Mouse (Mus musculus): ENCODE data around the gene Cfap100. TPM values are rescaled to one million over a fixed set of nuclear protein-coding genes. Genes with fewer than 3 reads are reported as not detected.
A peak's percentile ranks its signal among the peaks of the same experiment; 100 is the strongest.

Cfap100 gene
- polyA plus RNA-seq, 1 experiment from 2014 or later: 0.18 TPM

- Histone ChIP-seq H3K36me3 (ENCODE audit: control insufficient read depth, insufficient read depth, low read length) (no peaks in the 10 kb centered on the region), H3K9me3 (ENCODE audit: control insufficient read depth, low read length) (no peaks in the 10 kb centered on the region), H3K27me3 (replicated peaks; ENCODE audit: control insufficient read depth, insufficient read depth, low read length) (no peaks in the 10 kb centered on the region), H3K4me1 (replicated peaks; ENCODE audit: control insufficient read depth, insufficient read depth, low read length) (no peaks in the 10 kb centered on the region), H3K4me2 (no peak overlapping the region), H3K4me3 (ENCODE audit: low read depth, low read length) (no peak overlapping the region), H3K27ac (ENCODE audit: low read depth, low read length) (no peak overlapping the region), H3K9ac (ENCODE audit: low read depth, low read length) (no peak overlapping the region)
- WGBS: 63% methylated on average over 12 of the region's 12 CpGs
- ATAC-seq (replicated peaks; ENCODE audit: low FRiP score): no peak
- DNase-seq (ENCODE audit: low spot score): no peak
Measured at GRCm38 (mm10) chr6:90470947-90471541, 42.4 kb upstream of the Cfap100 start.

- Histone ChIP-seq H3K4me1 (replicated peaks; ENCODE audit: control insufficient read depth, insufficient read depth, low read length) (no peaks in the 10 kb centered on the region), H3K36me3 (ENCODE audit: control insufficient read depth, insufficient read depth, low read length) (no peaks in the 10 kb centered on the region), H3K9me3 (ENCODE audit: control insufficient read depth, low read length) (no peaks in the 10 kb centered on the region), H3K27ac (ENCODE audit: low read depth, low read length) (no peak overlapping the region), H3K4me2 (no peak overlapping the region), H3K9ac (ENCODE audit: low read depth, low read length) (no peak overlapping the region), H3K4me3 (ENCODE audit: low read depth, low read length) (no peak overlapping the region), H3K27me3 (replicated peaks; ENCODE audit: control insufficient read depth, insufficient read depth, low read length) (no peaks in the 10 kb centered on the region)
- DNase-seq (ENCODE audit: low spot score) (no peak), ATAC-seq (replicated peaks; ENCODE audit: low FRiP score) (no peak)
- WGBS: 86% methylated on average over 2 of the region's 2 CpGs
Measured at GRCm38 (mm10) chr6:90470255-90470654, 41.7 kb upstream of the Cfap100 start.

GRCm38 (mm10) chr6:90469041-90469440, 40.4 kb upstream of the Cfap100 start:
- no peak overlapping the region for H3K4me3 ChIP-seq (ENCODE audit: low read depth, low read length)
- no peak overlapping the region for H3K9ac ChIP-seq (ENCODE audit: low read depth, low read length)
- H3K4me1 ChIP-seq (replicated peaks; ENCODE audit: control insufficient read depth, insufficient read depth, low read length): no peaks in the 10 kb centered on the region
- H3K4me2 ChIP-seq: no peak overlapping the region
- H3K27me3 ChIP-seq (replicated peaks; ENCODE audit: control insufficient read depth, insufficient read depth, low read length): peaks cover 9% of the 10 kb centered on the region; the same call in 1 of the 2 replicates
- WGBS: 82% methylated on average over 6 of the region's 6 CpGs
- H3K9me3 ChIP-seq (ENCODE audit: control insufficient read depth, low read length): no peaks in the 10 kb centered on the region
- DNase-seq (ENCODE audit: low spot score) (no peak), ATAC-seq (replicated peaks; ENCODE audit: low FRiP score) (no peak)
- no peaks in the 10 kb centered on the region for H3K36me3 ChIP-seq (ENCODE audit: control insufficient read depth, insufficient read depth, low read length)
- H3K27ac ChIP-seq (ENCODE audit: low read depth, low read length): no peak overlapping the region

GRCm38 (mm10) chr6:90468216-90468615, 39.6 kb upstream of the Cfap100 start:
- H3K4me3 ChIP-seq (ENCODE audit: low read depth, low read length): no peak overlapping the region

GRCm38 (mm10) chr6:90466847-90467410, 38.3 kb upstream of the Cfap100 start:
- H3K9ac ChIP-seq (ENCODE audit: low read depth, low read length): no peak overlapping the region
- peak overlapping the region; percentile 62; the same call in 1 of the 2 replicates for H3K27ac ChIP-seq (ENCODE audit: low read depth, low read length)
- 81% methylated on average over 12 of the region's 12 CpGs for WGBS
- H3K4me1 ChIP-seq (replicated peaks; ENCODE audit: control insufficient read depth, insufficient read depth, low read length): peaks cover 7% of the 10 kb centered on the region; the same call in 1 of the 2 replicates
- ATAC-seq (replicated peaks; ENCODE audit: low FRiP score) (no peak), DNase-seq (ENCODE audit: low spot score) (no peak)
- H3K27me3 ChIP-seq (replicated peaks; ENCODE audit: control insufficient read depth, insufficient read depth, low read length): peaks cover 31% of the 10 kb centered on the region
- no peaks in the 10 kb centered on the region for H3K36me3 ChIP-seq (ENCODE audit: control insufficient read depth, insufficient read depth, low read length)
- no peak overlapping the region for H3K4me2 ChIP-seq
- H3K4me3 ChIP-seq (ENCODE audit: low read depth, low read length): no peak overlapping the region
- no peaks in the 10 kb centered on the region for H3K9me3 ChIP-seq (ENCODE audit: control insufficient read depth, low read length)

More at GRCm38 (mm10) chr6:90468216-90468615, 39.6 kb upstream of the Cfap100 start:
- H3K4me2 ChIP-seq: no peak overlapping the region
- no peaks in the 10 kb centered on the region for H3K36me3 ChIP-seq (ENCODE audit: control insufficient read depth, insufficient read depth, low read length)
- no peak overlapping the region for H3K27ac ChIP-seq (ENCODE audit: low read depth, low read length)
- DNase-seq (ENCODE audit: low spot score): no peak
- no peak overlapping the region for H3K9ac ChIP-seq (ENCODE audit: low read depth, low read length)
- WGBS: 62% methylated on average over 1 of the region's 1 CpGs
- no peak for ATAC-seq (replicated peaks; ENCODE audit: low FRiP score)
- no peaks in the 10 kb centered on the region for H3K9me3 ChIP-seq (ENCODE audit: control insufficient read depth, low read length)
- peaks cover 18% of the 10 kb centered on the region for H3K27me3 ChIP-seq (replicated peaks; ENCODE audit: control insufficient read depth, insufficient read depth, low read length)
- H3K4me1 ChIP-seq (replicated peaks; ENCODE audit: control insufficient read depth, insufficient read depth, low read length): no peaks in the 10 kb centered on the region

- Histone ChIP-seq H3K36me3 (ENCODE audit: control insufficient read depth, insufficient read depth, low read length) (no peaks in the 10 kb centered on the region), H3K9ac (ENCODE audit: low read depth, low read length) (no peak overlapping the region), H3K9me3 (ENCODE audit: control insufficient read depth, low read length) (no peaks in the 10 kb centered on the region), H3K4me3 (ENCODE audit: low read depth, low read length) (no peak overlapping the region), H3K27me3 (replicated peaks; ENCODE audit: control insufficient read depth, insufficient read depth, low read length) (peaks cover 39% of the 10 kb centered on the region), H3K27ac (ENCODE audit: low read depth, low read length) (peak overlapping the region; percentile 62), H3K4me2 (peak overlapping the region; percentile 18; the same call in 1 of the 2 replicates), H3K4me1 (replicated peaks; ENCODE audit: control insufficient read depth, insufficient read depth, low read length) (peaks cover 7% of the 10 kb centered on the region)
- ATAC-seq (replicated peaks; ENCODE audit: low FRiP score): no peak
- DNase-seq (ENCODE audit: low spot score): no peak
- WGBS: 74% methylated on average over 10 of the region's 10 CpGs
Measured at GRCm38 (mm10) chr6:90466079-90466478, 37.5 kb upstream of the Cfap100 start.

GRCm38 (mm10) chr6:90465028-90465640, 36.5 kb upstream of the Cfap100 start:
- peak overlapping the region; percentile 62; the same call in 1 of the 2 replicates for H3K27ac ChIP-seq (ENCODE audit: low read depth, low read length)
- H3K4me1 ChIP-seq (replicated peaks; ENCODE audit: control insufficient read depth, insufficient read depth, low read length): peaks cover 7% of the 10 kb centered on the region
- H3K4me2 ChIP-seq: peak overlapping the region; percentile 2; the same call in 1 of the 2 replicates
- DNase-seq (ENCODE audit: low spot score) (no peak), ATAC-seq (replicated peaks; ENCODE audit: low FRiP score) (no peak)
- H3K9ac ChIP-seq (ENCODE audit: low read depth, low read length): no peak overlapping the region
- peaks cover 46% of the 10 kb centered on the region for H3K27me3 ChIP-seq (replicated peaks; ENCODE audit: control insufficient read depth, insufficient read depth, low read length)
- H3K4me3 ChIP-seq (ENCODE audit: low read depth, low read length): no peak overlapping the region
- 79% methylated on average over 11 of the region's 11 CpGs for WGBS
- no peaks in the 10 kb centered on the region for H3K36me3 ChIP-seq (ENCODE audit: control insufficient read depth, insufficient read depth, low read length)
- no peaks in the 10 kb centered on the region for H3K9me3 ChIP-seq (ENCODE audit: control insufficient read depth, low read length)

- peak overlapping the region; percentile 91 for H3K4me2 ChIP-seq
- peaks cover 7% of the 10 kb centered on the region for H3K4me1 ChIP-seq (replicated peaks; ENCODE audit: control insufficient read depth, insufficient read depth, low read length)
- H3K9me3 ChIP-seq (ENCODE audit: control insufficient read depth, low read length): no peaks in the 10 kb centered on the region
- peak overlapping the region; percentile 64 for H3K4me3 ChIP-seq (ENCODE audit: low read depth, low read length)
- 40% methylated on average over 7 of the region's 7 CpGs for WGBS
- H3K9ac ChIP-seq (ENCODE audit: low read depth, low read length): no peak overlapping the region
- H3K27ac ChIP-seq (ENCODE audit: low read depth, low read length): no peak overlapping the region; the same call in 1 of the 2 replicates
- DNase-seq (ENCODE audit: low spot score) (no peak), ATAC-seq (replicated peaks; ENCODE audit: low FRiP score) (no peak)
- H3K27me3 ChIP-seq (replicated peaks; ENCODE audit: control insufficient read depth, insufficient read depth, low read length): peaks cover 46% of the 10 kb centered on the region
- no peaks in the 10 kb centered on the region for H3K36me3 ChIP-seq (ENCODE audit: control insufficient read depth, insufficient read depth, low read length)
Measured at GRCm38 (mm10) chr6:90463890-90464421, 35.4 kb upstream of the Cfap100 start.

Measured in liver, embryonic 11.5 days (tissue).